Mouse (Mus musculus) left cerebral cortex, adult 11 months (tissue): Measurements from ENCODE around the gene Eci2.
A peak's percentile ranks its signal among the peaks of the same experiment; 100 is the strongest.
"Not testable (repeated sequence)": the region's sequence is repeated elsewhere in the genome, so short reads cannot be mapped to it uniquely, and the experiment has no call there.

Experiments
- DNase-seq: peaks from one replicate; pipeline ENCODE4 v3.0.0; 2022; ENCODE audit warnings: low spot score

The Eci2 gene

DNA sequence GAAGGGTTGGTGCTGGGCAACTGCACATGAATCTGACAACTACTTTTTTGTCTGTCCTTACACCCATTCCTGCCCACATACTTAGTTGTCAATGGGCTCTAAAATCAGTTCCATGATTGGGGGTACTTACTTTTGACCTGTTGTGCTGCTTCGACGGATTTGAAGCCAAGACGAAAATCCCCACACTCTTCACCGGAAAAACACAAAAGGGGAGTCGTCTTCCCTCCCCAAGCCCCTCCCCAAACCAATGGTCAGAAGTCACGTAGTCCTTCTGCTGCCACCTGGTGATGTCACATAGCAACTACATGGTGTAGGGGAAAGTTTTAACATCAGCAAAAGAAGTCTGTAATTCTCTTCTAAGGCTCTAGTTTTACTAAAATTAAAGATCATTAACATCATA is at the start of gene Eci2:
Gene Eci2 (minus strand): TSS at position 218 of the 400 bp plus-strand sequence.
- DNase-seq, result no peak

DNA sequence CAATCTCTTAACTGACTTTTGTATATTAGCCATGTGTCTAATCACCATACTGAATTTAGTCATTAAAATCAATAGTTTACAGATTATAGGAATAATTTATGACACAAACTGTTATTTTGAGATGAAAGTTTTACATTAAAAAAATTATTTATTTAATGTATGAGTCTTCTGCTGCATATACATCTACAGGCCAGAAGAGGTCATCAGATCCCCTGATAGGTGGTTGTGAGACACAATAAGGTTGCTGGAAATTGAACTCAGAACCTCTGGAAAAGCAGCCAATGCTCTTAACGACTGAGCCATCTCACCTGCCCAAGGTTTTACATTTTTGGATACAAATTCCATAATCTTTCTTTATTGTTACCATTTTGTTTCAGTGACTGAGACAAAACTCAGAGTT is 48.0 kb upstream of the Eci2 start:
- no peak for DNase-seq

DNA sequence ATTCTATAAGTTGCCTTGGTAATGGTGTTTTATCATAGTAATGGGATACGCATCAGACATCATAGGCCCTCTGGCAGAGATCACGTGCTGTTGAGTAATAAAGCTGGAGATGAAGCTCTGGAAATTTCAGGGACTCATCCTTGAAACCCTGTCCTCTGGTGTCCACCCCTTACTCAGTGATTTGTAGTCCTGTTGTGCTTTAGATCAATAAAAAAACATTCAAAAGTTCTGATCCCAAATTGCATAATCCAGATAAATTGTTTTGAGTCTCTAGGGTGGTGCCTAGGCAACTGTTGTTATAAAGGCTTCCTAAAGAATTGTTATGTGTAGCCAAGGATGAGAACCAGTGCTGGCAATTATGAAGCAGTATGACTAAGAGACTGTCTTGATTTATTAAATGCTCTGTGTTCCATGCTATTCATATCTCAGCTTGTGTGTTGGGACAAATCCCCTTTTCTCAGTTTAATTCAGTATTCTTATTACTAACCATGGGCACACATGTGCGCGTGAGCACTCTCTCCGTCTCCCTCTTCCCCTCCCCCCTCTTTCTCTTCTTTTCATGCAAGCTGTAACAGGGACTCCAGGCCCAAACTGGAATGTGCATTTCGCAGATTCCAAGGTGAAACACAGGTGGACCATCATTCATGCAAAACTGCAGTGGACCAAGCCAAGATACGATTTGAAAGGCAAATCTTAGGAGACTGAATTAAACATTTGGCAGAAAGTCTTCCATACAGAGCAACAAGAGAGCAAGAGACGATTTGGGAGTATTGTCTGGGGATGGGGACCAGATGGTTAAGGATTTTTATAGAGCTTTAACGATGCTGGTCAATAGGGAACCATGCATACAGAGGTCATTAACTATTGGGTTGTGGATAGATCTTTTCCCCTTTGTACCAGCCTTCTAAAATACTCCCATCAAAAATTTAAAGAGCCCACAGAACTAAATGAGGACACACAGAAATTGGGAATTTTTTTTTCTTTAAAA is 43.9 kb upstream of the Eci2 start:
- no peak for DNase-seq

DNA sequence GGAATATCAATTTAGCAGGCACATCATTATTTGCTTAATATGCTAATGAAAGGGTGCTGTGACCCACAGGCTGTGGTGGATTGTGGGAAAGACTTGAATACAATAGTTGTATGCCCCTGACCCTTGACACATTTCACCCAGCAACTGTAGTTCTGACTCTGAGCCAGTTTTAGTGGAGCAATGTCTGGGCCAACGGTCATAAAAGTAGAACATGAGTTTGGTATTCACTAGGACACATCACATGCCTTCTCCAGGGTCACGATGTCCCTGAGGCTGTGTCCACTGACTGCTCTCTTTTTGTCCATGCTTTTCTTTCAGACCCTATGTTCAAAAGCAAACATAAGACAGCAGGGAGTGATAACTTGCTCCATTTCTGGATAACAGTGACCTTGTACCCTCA is 40.2 kb upstream of the Eci2 start:
- no peak for DNase-seq

DNA sequence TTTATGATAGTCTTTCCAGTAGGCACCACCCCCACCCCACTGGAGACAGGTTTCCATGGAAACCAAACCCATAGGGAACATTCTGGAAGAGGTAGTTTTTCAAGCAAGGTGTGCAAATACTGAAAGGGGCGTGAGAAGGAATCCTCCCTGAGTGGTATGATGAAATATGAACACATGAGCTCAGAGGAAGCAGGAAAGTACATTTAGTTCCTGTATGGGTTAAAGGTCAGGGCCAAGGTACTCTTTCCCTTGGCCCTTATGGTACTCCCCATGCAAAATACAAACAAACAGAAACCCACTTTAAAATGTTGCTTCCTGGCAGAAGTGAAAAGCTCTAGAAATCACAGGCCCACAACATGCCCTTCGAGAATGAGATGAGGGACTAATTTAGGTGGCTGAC is 39.1 kb upstream of the Eci2 start:
- DNase-seq, result no peak

DNA sequence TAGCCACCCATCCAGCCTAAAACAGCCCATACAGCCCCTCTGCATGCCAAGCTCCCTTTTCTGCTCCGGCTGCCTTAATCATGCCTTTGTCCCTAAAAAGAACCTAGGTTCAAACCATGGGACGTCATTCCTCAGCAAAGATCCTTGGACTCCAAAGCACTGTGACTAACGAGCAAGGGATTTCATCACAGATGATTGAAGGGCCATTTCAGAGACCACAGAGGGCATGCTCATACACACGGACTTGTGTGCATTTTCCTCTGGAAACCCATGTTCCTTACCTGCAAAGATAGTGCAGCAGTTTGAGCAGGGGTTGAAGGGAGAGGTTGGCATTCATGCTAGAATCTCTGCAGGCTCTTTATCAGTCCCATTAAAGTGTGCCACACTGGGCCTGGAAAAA is 37.5 kb upstream of the Eci2 start:
- no peak for DNase-seq

DNA sequence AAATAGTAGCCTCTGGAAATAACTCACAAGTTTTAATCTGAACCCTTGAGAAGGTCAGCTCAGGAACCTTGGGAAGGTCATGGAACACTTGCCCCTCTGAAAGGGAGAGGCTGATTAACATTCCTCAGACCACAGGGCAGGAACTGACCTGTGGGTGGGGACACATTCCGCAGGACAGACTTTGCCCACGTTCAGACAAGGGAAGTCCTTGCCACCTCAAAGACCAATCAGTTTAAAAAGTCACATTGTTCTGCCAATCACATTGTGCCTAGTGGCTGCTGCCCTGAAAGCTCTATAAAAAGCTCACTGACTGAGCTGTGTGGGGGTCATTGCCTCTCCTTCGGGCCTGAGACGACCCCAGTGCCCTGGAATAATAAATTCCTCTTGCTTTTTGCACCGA is 31.2 kb upstream of the Eci2 start:
- no peak for DNase-seq

DNA sequence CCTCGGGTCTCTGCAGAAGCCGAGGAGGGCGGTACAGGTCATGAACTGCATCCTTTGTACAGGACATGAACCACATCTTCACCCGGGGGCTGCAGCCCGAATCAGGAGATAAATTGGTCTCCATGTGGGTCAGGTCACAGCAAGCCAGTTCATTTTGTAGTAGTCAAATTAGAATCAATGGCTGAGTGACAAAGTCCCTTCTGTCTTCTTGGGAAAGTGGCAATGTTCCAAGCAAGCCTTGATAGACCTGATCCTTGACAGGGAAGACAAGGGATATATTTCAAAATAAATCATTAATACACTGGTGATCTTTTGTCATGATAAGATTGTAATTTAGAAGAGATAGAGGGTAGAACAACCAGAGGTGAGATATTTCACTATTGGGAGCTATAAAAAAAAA is 9.6 kb upstream of the Eci2 start:
- no peak for DNase-seq

DNA sequence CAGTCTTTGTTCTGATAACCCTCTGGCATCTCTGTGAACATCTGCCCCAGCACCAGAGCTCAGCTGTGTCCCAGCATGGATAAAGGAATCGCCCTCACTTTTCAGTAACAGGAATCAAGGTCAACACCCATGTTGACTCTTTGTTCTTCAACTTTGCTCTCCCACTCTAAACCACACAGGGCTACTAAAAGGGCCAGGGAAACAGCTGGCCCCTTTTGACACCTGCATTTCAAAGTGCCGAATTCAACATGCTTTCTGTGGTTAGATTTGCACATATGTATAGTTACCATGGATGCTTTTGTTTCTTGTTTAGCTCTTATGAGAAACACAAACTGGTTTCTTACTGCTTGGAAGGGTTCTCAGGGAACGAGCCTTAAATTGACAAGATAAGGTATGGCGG is 8.8 kb upstream of the Eci2 start:
- DNase-seq, result no peak

DNA sequence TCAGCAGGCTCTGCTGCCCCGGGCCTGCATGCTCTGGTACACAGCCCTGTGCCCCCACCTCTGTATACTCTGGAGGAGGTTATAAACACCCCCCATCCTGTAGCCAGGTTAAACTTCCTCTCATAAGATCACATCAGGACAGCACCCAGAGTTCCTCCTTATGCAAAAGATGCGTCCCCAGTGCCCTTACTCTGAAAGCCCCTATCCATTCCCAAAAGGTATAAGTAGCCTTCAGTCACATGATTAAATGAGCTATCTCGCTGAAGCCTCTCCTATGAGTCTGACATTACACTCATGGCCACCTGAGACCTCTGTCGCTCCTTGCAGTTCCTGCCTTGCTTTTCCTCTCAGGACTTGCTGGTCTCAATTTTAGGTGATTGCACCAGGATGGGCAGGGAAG is 6.7 kb upstream of the Eci2 start:
- DNase-seq, result no peak

DNA sequence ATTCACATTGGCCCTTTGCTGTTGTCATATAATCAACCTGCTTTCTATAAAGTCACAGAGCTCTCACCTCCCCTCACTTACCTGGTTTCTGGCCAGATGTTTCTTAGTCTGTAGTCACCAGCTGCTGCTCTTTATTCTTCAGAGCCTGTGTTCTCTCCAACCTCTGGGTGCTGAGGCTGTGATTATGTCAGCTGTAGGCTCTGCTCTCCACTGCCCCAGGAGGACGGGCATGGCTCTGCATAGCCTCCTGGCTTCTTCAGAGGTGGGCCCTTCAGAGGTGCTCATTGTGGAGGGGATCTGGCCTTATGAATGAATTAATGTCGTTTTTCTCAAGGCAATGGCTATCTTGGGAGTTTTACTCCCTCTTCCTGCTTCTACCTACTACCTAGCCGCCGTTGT is 4.8 kb upstream of the Eci2 start:
- no peak for DNase-seq

DNA sequence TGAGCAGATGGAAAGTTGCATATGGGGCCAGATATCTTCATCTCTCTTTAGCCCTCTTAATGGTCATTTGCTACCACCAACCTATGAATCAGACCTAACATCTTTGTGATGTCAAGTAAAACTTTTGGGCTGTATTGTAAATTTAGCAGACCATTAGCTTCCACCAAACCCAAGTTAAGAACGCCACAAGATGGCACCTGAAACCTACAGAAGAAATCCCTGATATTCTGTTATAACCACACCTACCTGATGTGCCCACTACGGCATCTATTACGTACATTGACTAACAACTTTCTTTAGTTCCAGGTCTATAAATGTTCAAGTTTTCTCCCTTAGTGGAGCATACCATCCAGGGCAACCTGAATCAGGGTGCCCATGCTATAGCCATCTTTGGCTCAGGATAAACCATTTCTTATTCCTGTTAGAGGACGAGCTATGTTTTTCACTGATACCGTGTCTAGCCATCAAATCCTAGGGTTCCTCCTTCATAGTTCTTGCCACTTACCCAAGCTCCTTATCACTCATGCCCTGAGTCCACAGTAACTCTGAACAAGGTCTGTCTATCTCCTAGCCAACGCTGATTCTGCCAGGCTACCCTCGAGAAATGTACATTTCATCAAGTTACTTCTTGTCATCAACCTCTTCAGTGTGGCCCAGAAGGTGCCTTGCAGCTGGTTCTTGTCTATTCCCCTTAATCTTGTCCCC is 4.2 kb upstream of the Eci2 start:
- DNase-seq, result no peak

DNA sequence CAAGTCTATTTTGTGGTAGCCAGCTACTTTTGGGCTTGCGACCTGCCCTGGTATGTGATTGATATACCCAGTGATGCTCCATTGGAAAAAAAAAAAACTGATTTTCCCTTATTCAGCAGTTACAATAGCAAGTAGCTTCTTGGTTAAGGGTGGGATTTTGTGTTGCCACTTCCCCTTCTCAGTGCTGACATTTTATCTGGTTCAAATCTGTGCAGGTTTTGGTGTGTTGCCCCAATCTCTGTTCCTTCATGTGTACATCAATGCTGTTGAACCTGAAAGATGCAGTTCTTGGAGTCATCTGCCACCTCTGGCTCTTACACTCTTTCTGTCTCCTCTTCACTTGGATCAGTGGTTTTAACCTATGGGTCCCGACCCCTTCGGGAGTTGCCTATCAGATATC is 1.5 kb upstream of the Eci2 start:
- no peak for DNase-seq

DNA sequence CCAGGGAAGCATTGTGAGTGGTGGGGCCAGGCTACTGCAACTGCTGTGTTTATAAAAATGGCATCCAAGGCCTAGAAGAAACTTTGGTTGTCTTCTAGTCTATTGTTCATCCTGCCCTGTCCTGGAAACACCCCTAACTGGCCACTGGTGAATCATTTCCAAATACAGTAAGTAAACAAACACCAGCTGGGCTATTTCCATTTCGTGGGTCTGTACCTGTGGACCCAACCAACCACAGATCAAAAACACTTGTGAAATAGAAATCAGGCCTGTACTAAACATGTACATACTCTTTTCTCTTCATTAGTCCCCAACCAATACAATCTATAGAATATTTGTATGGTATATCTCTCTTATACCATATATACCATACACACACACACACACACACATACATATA is 3.5 kb downstream of the Eci2 start:
- DNase-seq, result not testable (repeated sequence)

DNA sequence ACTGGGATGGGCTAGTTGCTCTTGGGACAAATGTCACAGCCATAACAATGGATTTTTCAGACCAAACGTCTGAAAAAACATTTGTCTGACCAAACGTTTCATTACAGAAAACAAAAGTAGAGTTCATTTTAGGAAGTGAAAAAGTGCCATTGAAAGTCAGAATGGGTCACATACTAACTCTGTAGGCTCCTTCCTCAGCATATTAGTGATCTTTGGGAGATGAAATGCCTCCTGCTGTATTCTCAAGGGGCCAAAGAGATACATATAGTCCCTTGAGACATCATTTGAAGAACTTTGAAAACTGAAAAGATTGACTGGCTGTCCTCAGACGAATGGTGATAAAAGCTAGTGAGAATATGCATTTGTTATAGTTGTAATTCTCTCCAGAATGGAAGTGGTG is 6.5 kb downstream of the Eci2 start:
- no peak for DNase-seq

DNA sequence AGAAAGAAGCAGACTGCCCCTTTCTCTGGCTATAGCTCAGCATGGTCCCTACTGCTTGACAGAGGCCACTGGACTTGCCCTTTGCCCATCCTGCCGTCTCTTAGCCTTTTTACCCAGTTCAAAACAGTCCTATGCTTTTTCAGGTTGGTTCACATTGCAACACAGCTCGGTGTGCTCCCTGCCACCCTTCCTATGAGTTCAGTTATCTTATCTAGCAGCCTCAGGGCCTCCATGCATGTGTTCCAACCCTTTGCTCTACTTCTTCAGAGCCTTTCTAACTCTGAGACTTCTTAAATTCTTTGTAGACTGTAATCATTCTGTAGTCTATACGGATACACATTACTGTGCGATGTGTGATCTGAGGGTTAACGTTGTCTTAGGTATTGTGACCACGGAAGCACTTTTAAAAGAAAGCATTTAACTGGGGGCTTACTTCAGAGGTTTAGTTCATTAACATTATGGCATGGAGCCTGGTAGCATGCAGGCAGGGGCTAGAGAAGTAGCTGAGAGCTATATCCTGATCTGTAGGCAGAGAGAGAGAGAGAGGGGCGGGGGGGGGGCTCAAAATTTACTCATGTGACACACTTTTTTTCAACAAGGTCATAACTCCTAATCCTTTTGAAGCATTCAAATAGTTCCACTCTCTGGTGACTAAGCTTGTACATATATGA is 7.9 kb downstream of the Eci2 start:
- no peak for DNase-seq

DNA sequence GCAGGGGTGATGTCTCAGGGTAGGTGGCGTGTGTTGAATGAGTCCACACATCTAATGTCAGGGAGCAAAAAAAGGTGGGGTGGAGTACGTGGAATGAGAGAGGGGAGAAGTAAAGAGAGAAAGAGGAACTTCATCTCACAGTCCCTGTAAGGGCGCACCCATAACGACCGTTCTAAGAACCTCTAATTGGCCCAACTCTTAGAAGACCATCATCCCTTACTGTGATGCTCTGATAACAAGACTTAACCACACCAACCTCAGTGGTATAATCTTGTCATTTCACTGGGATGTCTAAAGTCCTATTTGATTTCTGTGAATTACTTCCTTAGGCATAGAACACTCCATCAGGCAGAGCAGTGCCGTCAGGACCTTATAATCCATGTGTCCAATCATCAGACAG is 9.5 kb downstream of the Eci2 start:
- no peak for DNase-seq

DNA sequence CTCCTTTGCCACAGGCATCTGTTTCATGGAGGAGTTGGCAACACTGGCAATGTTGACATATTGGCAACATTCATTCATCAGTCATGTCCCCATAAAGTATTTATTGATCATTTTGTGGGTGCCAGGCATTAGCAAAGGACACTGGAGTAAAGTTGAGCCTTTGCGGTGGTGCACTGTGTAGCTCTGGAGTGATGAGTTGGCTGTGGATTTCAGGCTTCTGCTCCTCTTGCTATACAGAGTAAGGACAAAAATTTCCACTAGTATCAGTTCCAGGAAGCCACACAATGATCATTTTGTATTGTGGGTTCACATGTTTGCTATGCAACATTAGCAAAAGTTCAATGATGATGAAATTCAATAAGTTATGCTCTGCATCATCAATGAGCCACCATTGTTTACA is 10.8 kb downstream of the Eci2 start:
- DNase-seq, result no peak

DNA sequence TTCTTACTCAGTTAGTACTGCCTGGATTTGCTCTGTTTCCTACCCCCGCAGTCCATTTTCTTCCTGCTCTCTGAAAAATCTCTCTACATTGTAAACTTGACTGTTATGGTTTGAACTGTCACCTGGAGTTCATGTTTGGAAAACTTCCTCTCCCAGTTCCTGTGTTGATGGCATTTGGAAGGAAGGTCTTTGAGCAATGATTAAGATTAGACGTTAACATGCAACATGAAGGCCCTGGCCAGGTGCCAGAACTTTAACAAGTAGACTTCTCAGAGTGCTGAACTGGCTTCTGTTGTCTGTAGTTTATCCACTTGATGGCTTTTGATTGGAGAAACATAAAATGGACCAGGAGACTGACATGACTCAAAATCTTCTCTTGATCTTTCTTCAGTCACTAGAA is 31.0 kb downstream of the Eci2 start:
- no peak for DNase-seq

DNA sequence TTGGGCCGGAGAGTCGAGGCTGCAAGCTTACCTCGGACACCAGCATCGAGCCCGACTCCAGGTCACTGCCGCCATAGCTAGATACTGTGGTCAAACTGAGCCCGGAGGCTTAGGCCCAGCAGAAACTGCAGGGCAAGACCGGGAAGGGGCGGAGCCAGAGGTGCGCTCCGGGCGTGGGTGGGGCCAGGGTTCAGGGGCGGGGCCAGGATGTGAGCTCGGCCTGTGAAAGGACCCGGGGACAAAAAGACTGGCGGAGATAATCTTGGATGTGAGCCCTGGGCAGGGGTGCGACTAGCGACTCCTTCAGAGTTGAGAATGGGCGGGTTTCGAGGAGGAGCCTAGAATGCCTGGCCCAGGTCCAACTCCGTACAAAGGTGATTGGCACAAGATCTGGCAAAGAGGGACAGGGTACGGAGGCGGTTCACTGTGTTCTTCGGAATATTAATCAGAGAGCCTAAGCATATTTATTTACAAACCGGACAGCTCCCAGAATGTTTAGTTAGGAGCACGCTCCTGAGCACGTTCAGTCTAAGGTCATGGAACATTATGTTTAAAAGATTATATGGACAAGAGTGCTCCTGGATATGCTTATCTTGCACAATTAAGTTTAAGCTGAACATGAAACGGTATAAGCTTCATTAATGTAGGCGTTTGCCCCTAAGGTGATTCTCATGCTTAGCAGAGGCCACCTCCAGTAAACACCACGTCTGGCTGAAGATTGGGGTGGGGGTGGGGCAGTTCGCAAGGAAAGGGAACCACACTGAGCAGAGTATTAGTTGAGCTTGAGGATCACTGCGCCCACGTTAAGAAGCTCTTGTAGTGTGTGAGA is 32.7 kb downstream of the Eci2 start:
- DNase-seq, result peak; percentile 83

DNA sequence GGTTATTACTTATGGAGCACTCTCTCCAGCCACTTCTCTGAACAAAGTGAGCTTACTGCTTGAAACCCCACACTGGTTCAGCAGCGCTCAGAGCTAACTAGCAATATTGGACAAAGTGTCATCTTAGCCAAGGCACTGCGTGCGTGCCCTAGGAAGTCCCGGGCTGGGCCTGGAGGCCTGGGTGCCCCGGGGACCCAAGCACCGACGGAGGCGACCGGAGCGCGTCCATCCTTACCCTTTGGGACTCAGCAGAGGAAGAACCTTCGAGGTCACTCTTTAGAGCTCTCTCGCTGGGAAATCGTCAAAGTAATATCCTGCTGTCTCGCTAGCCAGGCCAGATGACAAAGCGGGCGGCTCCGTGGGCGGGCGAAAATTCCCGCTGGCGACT is 33.3 kb downstream of the Eci2 start:
- DNase-seq, result no peak

DNA sequence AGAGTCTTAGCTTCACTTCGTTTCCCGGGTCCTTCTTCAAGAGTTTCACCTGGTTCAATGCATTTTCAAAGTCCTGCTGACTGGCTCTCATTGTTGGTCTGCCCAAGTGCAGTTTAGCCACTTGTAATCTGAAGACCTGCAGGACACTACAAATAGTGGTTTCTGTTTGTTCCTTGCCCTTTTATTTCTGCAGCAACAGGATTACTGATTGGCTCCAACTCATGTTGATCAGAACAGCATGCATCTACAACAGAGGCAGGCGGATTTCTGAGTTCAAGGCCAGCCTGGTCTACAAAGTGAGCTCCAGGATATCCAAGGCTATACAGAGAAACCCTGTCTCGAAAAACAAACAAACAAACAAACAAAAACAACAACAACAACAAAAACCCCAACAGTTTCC is 33.8 kb downstream of the Eci2 start:
- DNase-seq, result no peak
